Mouse (Mus musculus) adrenal gland, adult 8-10 months (tissue): ENCODE data around the gene Gstp3. TPM values are rescaled to one million over a fixed set of nuclear protein-coding genes. Genes with fewer than 3 reads are reported as not detected.
"Not testable (repeated sequence)": the region's sequence is repeated elsewhere in the genome, so short reads cannot be mapped to it uniquely, and the experiment has no call there.

Experiments
- DNase-seq: peaks from one replicate; pipeline ENCODE4 v3.0.0; 2022
- total RNA-seq, 4 experiments: library from RNA; stranded (reverse); gene quantifications; 2 replicates each; pipeline ENCODE4 v1.2.4; 2022

Gstp3 gene
- total RNA-seq, 4 experiments from 2014 or later: 0.56 to 1.1 (median 0.77) TPM

- DNase-seq: not testable (repeated sequence)
These were observed 902 bp upstream of the Gstp3 start for GRCm38 (mm10) chr19:4060044-4060898.

- peak; percentile 62 for DNase-seq
These were observed 788 bp downstream of the Gstp3 start for GRCm38 (mm10) chr19:4058581-4058980.

GRCm38 (mm10) chr19:4057962-4058361 lies 1.4 kb downstream of the Gstp3 start:
- DNase-seq: no peak

- no peak for DNase-seq
These were observed 2.0 kb downstream of the Gstp3 start for GRCm38 (mm10) chr19:4057389-4057788.

- no peak for DNase-seq
These were observed 2.6 kb downstream of the Gstp3 start for GRCm38 (mm10) chr19:4056727-4057126.

GRCm38 (mm10) chr19:4055947-4056693 lies 3.2 kb downstream of the Gstp3 start:
- DNase-seq: no peak

- no peak for DNase-seq
These were observed 4.0 kb downstream of the Gstp3 start for GRCm38 (mm10) chr19:4055216-4055946.

GRCm38 (mm10) chr19:4054613-4055012 lies 4.8 kb downstream of the Gstp3 start:
- no peak for DNase-seq

- DNase-seq: no peak
These were observed 6.8 kb downstream of the Gstp3 start for GRCm38 (mm10) chr19:4052516-4053030.

GRCm38 (mm10) chr19:4051741-4052515 lies 7.4 kb downstream of the Gstp3 start:
- no peak for DNase-seq

GRCm38 (mm10) chr19:4051016-4051415 lies 8.4 kb downstream of the Gstp3 start:
- DNase-seq: no peak

GRCm38 (mm10) chr19:4049069-4049468 lies 10.3 kb downstream of the Gstp3 start:
- not testable (repeated sequence) for DNase-seq

- DNase-seq: peak; percentile 65
These were observed 11.5 kb downstream of the Gstp3 start for GRCm38 (mm10) chr19:4047859-4048258.

GRCm38 (mm10) chr19:4046866-4047254 lies 12.5 kb downstream of the Gstp3 start:
- DNase-seq: no peak

GRCm38 (mm10) chr19:4045966-4046865 lies 13.2 kb downstream of the Gstp3 start, which contains the start of gene Gstp2:
Gene Gstp2, minus strand, starts transcription at chr19:4046023.
- DNase-seq: peak; percentile 80

- not testable (repeated sequence) for DNase-seq
These were observed 15.3 kb downstream of the Gstp3 start for GRCm38 (mm10) chr19:4044109-4044508.

GRCm38 (mm10) chr19:4042124-4042523 lies 17.2 kb downstream of the Gstp3 start:
- no peak for DNase-seq

- not testable (repeated sequence) for DNase-seq
These were observed 17.9 kb downstream of the Gstp3 start for GRCm38 (mm10) chr19:4041500-4041899.

- not testable (repeated sequence) for DNase-seq
These were observed 18.4 kb downstream of the Gstp3 start for GRCm38 (mm10) chr19:4040941-4041340.

- DNase-seq: peak; percentile 86
These were observed 21.6 kb downstream of the Gstp3 start, which contains the start of gene Gstp1 for GRCm38 (mm10) chr19:4037788-4038232. Gene Gstp1, minus strand, starts transcription at chr19:4037985.
